Mouse (Mus musculus): ENCODE measurements around the gene Mfsd14a.

Mfsd14a gene

DNA sequence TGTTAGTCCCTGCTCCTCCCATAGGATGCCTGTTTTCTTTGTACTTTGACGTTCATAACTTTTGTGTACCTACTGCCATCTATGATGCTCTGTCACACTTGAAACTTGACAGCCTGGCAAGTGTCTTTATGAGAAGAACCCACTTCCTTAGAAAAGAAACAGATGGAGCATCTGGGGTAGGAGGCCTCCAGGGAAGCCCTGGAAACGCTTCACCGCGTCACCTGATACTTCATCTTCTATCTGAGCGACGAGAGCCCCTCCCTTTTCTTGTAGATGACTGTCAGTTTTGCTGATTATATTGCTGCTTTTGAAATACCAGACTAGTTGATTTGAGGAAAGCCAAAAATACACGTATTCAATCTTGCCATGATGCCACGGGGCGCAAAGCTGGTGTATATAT, 57.9 kb downstream of the Mfsd14a start:
- DNase-seq (ENCODE audit: inconsistent age in 2 of 2, low spot score in 1 of 2) = no peak

DNA sequence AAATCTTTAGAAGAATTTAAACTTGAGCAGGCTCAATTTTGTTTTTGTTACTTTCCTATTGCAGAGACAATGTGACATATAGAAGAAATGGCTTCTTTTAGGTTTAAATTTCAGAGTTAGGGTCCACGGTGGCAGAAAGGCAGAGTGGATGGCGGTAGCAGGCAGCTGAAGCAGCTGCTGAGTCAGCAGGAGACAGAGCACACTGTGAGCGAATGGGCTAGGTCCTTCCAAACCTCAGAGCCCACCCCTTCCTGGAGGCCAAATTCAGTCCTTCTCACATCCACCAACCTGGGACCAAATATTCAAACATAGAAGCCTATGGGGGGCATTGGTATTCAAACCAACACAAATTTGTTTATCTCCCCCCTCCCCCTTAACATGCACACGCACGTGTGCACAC, 60.7 kb downstream of the Mfsd14a start:
- DNase-seq (ENCODE audit: inconsistent age in 2 of 2, low spot score in 1 of 2) = no peak

DNA sequence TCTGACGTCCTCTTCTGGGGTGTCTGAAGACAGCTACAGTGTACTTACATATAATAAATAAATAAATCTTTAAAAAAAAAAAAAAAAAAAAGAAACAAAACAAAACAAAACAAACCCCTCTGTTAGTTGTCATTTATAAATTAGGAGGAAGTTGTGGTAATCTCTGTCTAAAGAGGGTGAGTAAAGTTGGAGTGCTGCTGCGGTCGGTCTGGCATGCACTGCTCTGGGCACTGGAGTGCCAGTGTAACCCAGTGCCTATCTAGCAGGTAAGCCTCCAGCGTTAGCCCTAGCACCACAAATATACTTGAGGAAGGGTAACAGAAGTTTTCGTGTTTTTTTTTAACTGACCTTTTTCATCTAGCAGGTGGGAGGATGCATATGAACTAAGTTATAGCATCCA, 61.5 kb downstream of the Mfsd14a start:
- DNase-seq (ENCODE audit: inconsistent age in 2 of 2, low spot score in 1 of 2) = no peak

DNA sequence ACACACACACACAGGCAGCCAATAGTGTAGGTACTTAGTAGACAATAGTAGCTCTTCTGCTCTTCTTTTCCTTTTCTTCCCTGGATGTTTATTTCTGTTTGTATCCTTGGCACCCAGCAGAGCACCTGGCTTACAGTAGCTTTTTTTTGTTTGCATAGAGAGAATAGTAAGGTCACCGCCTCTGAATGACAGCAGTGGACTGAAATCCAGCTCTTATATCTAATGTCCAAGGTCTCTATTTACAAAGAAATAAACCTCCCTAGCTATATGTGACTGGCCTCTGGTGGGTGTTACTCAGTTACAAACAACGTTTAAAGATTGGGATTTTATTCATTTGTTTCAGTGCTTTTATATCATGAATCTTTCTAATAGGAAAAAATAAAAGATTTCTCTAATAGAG, 62.8 kb downstream of the Mfsd14a start:
- DNase-seq (ENCODE audit: inconsistent age in 2 of 2, low spot score in 1 of 2) = no peak

DNA sequence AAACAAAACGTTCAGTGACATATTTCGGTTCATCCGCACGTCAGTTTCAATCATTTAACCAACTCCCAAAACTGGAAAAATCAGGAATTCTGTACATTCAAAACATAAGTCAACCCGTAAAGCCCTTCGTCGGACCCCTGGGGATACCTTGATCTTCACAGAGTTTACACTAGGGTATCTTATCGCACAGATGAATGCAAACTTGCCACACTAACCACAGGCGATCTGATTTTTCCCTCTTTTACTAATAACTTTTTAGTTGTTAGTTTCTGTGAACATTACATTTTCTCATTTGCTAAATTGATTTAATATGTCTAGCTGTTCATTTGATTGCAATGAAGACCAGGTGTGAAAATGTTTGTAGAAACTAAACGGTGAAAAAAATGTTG, 66.9 kb downstream of the Mfsd14a start:
- DNase-seq (ENCODE audit: inconsistent age in 2 of 2, low spot score in 1 of 2) = no peak

DNA sequence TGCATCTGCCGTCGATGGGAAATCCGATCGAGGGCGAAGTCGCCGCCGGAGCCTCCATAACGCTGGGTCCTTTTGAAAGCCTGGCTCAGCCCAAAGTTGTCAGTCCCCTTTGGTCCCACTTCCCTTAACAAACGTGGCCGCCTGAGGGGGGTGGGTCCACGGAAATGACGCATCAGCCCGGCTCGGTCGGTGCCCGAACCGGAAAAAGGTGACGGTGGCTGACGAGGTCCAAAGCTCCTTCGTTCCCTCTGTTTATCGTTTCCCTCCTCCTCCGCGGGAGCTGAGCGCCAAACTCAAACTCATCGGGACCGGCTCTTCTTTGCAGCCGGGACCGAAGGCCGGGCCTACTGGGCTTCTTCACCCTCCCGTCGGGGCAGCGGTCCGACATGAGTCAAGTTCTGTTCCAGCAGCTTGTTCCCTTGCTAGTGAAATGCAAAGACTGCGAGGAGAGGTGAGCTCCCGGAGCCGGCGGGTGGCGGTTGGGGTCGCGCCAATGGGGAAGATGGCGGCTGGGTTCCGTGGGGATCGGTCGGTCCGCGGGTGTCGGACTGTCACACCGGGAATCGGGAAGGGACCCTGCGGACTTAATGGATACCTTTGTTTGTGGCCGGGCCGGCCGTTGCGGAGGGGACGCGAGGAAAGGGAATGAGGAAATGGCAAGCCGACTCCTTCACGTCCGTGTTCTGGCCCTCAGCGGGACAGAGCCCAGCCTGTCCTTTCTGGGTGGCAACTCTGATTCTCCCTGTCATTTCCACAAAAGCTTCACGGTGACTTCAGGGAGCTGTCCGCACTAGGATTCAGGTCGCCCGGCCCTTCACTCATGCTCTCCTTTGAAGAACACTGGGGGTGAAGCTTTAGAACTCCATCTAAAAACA, 67.5 kb downstream of the Mfsd14a start, which contains the start of gene Sass6:
Sass6 (plus strand) TSS at position 255 of the 875 bp plus-strand sequence.
- DNase-seq (ENCODE audit: inconsistent age in 2 of 2, low spot score in 1 of 2) = peak; percentile 97 to 99

DNA sequence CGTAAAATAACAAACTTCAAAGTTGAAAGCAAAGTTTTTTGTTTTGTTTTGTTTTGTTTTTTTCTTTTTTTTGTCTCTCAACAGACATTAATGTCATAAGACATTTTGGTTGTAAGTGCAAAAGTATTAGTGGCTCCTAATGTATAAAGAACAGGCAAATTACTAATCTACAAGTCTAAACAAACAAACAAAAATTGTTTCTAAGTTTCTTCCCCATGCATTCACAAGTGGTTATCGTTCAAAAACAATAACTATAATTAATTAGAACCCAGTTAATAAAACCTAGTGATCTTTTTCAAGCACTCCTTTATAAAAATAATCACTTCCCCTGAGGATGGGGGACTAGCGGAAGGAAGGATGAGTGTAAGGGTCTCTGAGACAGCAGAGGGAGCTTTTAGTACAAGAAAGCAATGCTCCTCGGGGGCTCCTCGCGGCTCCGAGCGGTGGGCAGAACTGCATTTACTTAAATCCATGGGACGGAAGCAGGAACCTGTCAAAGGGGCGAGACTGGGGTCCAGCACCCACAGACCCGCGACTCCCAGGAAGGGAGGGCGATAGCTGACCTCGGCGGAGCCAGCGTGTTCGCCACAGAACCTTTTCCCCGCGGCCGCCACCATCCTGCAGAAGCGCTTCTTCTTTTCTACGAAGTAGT, 68.3 kb downstream of the Mfsd14a start:
- no peak for DNase-seq (ENCODE audit: inconsistent age in 2 of 2, low spot score in 1 of 2)

DNA sequence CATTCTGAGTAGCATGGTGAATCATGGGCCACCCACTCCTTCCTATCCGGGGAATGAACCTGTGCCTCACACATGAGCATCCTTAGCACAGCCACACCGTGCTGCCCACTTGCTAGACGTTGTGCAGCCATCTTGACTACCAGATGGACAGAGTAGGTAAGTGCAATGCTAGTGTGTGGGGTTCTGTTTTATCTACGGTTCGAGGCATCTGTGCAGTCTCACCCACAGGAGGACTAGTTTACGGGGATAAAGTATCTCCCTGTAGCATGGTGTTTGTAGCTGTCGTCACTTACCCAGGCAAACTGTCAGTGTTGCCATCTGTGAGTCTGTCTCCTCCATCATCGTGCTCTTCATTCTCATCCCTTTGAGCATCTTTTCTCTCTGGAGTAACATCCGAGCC, 80.3 kb downstream of the Mfsd14a start:
- DNase-seq (ENCODE audit: inconsistent age in 2 of 2, low spot score in 1 of 2) = no peak
